Mouse (Mus musculus): ENCODE measurements around the gene Olfr510.
"Not testable (repeated sequence)": the region's sequence is repeated elsewhere in the genome, so short reads cannot be mapped to it uniquely, and the experiment has no call there.

Gene Olfr510

GRCm38 (mm10) chr7:108666118-108666517 lies at the start of gene Olfr510:
TSS of gene Olfr510 (plus strand) at chr7:108666418.
- no peak for DNase-seq (ENCODE audit: low read depth, low spot score)

GRCm38 (mm10) chr7:108616781-108617180 lies 49.4 kb upstream of the Olfr510 start:
- DNase-seq (ENCODE audit: low read depth, low spot score) = not testable (repeated sequence)

GRCm38 (mm10) chr7:108621514-108621913 lies 44.7 kb upstream of the Olfr510 start, which contains the start of gene Olfr507:
TSS of gene Olfr507 (plus strand) at chr7:108621814.
- no peak for DNase-seq (ENCODE audit: low read depth, low spot score)

- DNase-seq (ENCODE audit: low read depth, low spot score) = no peak
These were observed 36.5 kb upstream of the Olfr510 start, which contains the start of gene Olfr508 for GRCm38 (mm10) chr7:108629694-108630093. TSS of gene Olfr508 (plus strand) at chr7:108629994.

GRCm38 (mm10) chr7:108651806-108652205 lies 14.4 kb upstream of the Olfr510 start, which contains the start of gene Olfr509:
TSS of gene Olfr509 (minus strand) at chr7:108651906.
- no peak for DNase-seq (ENCODE audit: low read depth, low spot score)

- DNase-seq (ENCODE audit: low read depth, low spot score) = no peak
These were observed 3.8 kb upstream of the Olfr510 start for GRCm38 (mm10) chr7:108662419-108662818.

- no peak for DNase-seq (ENCODE audit: low read depth, low spot score)
These were observed 4.8 kb downstream of the Olfr510 start for GRCm38 (mm10) chr7:108671058-108671457.

GRCm38 (mm10) chr7:108678886-108679285 lies 12.7 kb downstream of the Olfr510 start:
- no peak for DNase-seq (ENCODE audit: low read depth, low spot score)

GRCm38 (mm10) chr7:108713020-108713419 lies 46.8 kb downstream of the Olfr510 start, which contains the start of gene Olfr512:
TSS of gene Olfr512 (plus strand) at chr7:108713320.
- DNase-seq (ENCODE audit: low read depth, low spot score) = no peak
